Mouse (Mus musculus): ENCODE data around the gene Plekhm2.

- TF ChIP-seq CTCF (IDR thresholded peaks at IDR 0.05; ENCODE audit: control insufficient read depth, insufficient read depth, low read length) (no peak), POLR2A (IDR thresholded peaks at IDR 0.05; ENCODE audit: borderline replicate concordance, control insufficient read depth, low read depth, low read length) (no peak)
Measured at GRCm38 (mm10) chr4:141676462-141676979, 11.8 kb upstream of the Plekhm2 start.
